Mouse (Mus musculus): ENCODE measurements at regions not wholly inside any gene's neighbourhood (a gene's known extent, or its start where the extent isn't known, plus 50 kb on each side); places are given as distances from the start of the nearest gene placed in this dataset.

DNA sequence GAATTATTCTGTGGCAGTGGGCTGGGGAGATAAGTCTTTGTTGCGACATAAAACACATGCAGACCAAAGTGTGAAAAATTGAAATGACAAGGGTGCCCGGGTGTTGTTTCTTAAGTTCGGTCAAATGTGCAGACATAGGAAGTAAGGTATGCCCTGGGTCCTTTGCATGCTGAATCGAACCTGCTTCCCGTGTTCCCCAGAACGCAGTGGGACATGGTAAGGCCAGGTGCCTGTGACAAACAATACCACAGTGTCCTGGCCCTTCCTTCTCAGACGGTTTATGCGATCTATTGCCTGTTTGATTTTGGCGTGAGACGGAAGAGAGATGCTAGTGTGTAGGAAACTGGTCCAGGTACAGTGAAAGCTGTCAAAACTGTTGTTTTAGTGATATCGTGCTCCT lies 1022.1 kb downstream of the Adgrl2 start:
- DNase-seq (ENCODE audit: low spot score): no peak

DNA sequence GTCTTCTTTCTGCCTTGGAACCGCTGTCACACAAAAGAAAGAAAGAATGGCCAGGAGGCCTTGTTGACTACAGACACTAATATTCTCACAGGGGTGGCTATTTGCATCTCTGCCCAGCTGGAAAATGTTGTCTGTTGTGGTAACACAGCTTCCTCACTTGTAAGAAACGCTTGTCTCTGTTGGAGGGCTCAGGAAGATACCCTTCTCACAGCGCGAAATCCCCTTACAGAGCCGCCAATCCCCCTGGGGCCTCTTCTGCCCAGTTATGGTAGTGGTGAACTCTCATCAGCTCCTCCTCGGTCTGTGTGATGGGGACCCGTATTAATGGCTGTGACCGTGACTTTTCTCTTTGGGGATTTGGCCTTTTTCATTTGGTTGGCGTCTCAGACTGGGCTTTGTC lies 1022.5 kb downstream of the Adgrl2 start:
- no peak for DNase-seq (ENCODE audit: low spot score)

DNA sequence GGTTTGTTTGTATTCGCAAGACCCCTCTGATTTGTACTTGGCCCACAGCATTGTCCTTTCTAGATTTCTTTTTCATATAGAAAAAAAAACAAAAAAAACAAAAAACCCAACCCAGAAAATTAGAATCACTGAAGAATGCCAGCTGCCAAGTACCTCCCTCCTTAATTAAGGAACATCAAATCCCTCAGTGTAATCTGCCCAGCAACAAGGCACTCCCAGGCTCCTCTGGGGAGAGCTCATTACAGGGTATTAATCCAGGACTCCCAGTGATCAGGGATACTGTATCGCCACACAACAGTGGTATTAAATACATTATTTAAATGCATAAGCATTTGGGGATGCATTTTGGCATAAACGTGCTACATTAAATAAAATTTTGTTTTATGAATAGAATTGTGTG lies 1023.1 kb downstream of the Adgrl2 start:
- DNase-seq (ENCODE audit: low spot score): no peak

DNA sequence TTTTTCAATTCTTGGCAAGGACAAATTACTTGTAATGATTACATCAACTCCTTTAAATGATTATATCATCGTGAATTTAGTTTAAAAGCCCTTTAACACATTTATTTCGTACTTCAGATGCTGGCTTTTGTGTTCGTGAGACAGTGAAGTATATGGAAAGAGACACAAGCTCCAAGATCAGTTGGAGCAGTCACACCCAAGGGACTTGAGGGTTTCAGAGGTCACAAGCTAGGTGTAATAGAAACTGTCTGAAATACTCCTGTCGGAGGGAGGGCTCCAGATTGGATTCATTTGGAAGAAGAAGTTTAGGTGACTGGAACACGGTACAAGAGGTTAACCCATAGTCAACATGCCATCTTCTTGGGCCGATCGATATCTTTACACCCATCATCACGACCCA lies 1023.5 kb downstream of the Adgrl2 start:
- no peak for DNase-seq (ENCODE audit: low spot score)

DNA sequence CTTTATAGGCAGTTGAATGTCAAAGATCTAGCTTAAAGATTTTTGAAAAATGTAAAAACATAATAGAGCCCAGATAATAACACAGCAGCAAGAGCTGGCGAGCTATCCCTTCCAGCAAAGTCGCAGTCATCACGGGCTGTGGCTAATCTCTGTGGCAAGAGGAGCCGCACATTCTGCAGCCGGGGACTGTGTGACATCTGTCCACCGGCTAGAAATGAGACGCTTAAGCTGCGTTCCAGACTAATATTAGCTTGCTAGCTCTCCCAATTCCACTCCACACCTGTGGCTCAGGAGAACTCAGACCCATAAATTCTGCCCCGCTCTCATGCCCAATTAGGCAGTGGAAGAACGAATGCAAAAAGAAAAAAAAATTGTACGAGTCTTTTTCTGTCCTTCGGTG lies 1024.0 kb downstream of the Adgrl2 start:
- DNase-seq (ENCODE audit: low spot score): no peak

DNA sequence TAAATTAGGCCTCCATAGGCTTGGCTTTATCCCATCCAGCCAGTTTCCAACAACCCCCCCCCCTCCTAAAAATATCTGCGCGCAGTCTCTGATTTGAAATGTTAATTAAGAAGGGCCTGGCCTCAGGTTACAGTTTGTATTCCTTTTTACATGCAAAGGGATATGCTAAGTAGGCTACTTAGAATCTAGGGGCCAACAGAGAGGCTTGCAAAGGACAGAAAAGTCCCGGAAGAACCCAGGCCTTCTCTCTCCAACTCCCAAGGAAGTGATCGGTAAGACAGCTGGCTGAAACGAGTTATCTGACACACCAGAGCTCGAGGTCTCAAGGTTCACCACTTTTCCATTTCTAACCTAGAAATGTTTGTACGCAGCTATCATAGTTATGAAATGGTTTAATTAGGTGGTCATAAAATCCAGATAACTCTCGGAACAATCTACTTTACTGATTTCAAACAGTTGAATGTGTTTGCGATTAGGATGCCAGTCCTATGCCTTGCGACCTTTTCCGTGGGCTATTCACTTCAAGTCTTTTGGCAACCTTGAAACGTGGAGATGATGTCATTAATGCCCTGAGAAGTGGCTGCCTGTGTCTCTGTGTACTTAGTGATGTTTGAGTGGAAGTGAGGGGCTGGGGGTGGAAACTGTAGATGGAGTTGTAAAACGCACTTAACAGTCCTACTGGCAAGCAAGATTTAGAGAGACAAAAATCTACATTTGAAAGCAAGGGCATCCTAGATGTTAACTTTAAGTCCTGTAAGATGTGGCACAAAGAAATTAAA lies 1026.5 kb downstream of the Adgrl2 start:
- DNase-seq (ENCODE audit: low spot score): no peak

DNA sequence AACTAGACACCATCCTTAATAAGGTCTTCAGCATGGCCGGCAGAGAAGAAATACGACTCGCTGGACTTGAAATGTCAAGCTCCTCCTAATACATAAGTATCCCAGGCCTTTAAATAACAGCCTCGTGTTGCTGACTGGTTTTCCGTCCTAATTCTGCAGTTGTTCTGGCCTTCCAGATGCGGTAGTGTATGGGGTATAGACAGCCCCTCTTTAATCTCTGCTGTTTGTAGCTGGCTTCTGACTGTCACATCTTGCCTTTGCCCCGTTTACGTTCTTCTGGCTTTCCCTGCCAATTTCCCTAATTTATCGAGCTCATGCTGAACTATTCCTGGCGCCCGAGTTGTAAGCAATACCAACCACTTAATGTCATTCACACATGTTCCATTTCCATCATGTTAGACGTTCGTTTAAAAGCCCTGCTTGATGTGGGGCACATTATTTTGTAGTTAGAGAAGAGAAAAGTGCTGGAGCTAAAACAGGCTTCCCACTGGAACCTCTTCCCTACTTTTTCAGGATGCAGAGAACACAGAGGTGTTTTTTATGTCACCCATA lies 1042.2 kb downstream of the Adgrl2 start:
- no peak for DNase-seq (ENCODE audit: low spot score)

DNA sequence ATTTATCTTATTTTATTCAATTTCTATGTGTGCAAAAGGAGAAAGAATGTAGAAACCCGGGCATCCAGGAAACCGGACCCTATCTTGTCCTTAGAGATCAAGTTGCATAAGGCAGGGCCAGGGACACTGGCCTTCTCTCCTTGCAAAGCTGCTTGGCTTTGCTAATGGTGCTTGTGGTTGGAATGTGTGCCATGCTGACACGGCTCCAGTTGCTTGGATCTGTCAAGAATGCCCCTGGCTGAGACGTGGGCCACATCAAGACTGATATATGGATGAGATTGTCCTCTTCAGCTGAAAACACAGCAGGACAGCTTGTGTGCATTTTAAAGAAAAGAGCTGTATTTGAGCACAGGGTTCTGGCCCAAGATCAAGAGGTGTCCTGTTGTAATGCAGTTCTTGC lies 1047.0 kb downstream of the Adgrl2 start:
- no peak for DNase-seq (ENCODE audit: low spot score)

DNA sequence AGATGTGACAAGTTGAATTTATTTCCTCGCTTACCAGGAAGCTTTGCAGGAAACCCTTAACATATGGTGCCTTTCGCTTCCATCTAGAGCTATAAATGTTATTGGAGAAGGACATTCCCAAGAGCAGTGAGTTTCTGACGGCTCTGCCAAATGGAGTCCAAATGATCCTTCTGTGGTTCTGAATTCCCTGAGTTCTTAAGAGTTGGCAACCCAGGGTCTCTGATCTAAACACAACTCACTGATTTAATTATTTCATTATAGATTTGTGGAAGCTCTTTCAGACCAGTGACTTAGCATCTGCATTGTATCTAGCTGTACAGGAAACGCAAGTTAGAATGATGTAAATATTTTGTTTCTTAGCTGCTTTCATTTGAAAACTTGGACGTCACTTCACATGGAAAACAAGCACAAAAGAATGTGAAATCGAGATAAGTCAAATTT lies 1059.5 kb downstream of the Adgrl2 start:
- no peak for DNase-seq (ENCODE audit: low spot score)

DNA sequence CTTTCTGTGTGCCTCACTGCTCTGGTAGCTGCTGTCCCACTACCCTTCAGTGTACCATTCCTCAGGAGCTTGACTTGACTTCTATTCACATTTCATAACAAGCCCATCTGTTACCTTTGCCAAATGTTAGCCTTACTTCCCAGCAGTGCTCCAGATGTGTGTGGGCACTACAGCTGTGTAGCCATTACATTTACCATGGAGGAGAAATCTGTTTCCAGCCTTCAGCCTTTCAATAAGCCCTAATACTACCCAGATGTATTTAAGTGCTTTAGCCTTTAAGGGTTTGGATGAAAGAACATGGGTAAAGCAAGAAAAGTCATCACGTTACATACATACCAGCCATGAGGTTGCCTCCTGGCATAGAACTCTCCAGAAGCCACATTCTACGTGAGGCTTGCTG lies 1068.0 kb downstream of the Ttll7 start:
- no peak for DNase-seq (ENCODE audit: low spot score)

DNA sequence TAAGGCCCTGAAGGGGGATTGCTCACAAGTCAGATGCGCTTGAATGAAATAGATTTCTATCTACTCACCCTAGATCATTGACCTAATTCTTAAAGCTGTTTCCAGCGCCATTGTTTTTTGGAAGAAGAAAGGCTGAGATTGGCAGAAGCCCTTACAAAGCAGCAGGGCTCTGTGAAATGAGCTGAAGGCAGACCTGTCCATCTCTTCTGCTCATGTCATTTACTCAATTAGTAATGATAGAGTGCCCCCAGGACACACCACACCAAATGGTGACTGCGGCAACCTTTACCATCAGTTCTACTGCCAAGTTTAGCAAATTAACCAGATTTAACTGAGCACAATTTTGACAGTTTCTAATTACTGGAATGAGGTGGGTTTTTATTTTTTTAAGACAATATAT lies 1067.5 kb downstream of the Ttll7 start:
- no peak for DNase-seq (ENCODE audit: low spot score)

DNA sequence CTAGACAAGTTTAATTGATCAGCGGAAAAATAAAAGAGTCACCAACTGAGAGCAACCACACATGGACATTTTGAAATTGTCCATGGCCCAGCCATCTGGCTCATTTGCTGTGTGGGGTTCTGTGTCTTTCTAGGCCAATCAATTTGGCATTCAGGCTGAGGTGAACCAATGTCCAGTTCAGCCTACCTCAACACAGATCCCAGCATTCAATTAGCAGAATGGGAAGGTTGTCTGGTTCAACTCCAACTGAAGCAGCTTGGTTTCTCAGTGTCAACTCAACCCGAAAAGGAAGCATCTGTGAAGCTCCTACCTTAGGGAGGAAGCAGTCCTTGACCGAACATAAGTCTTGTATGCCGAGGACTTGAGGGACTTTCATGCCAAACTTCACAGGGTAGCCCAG lies 1067.0 kb downstream of the Ttll7 start:
- no peak for DNase-seq (ENCODE audit: low spot score)

DNA sequence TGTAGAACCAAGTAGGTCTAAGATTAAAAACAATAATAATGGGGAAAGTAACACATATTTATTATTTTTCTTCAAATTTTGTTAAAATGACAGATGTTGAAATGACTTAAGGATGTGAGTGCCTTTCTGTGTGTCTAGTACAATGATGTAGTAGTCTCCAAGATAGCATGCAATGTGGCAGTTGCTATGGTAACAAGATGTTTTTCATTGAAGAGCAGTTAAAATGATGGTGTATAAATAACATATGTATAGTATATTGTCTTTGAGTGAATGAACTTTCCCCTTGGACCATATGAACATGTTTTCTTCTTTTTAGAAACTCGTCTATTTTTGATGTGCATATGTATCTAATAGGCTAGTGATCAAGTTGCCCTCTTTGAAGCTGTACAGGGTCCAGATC lies 1044.6 kb downstream of the Ttll7 start:
- no peak for DNase-seq (ENCODE audit: low spot score)

DNA sequence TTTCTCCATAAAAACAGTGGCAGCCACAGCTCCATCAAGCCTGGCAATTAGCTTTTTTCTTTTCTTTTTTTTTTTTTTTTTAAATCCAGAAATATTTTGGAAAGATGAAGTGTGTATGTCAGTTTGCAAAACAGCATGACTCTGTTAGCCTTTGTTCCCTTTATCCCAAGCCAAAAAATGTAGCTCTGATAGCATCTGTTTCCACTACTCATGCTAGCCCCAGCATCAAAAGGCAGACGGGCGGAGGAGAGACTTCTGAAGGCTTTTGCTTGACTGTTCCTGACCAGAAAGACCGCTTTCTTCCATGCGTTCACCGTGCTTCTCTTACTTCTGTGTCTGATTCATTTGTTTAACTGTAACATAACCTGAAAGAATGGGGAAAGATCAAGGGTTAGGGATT lies 1039.5 kb downstream of the Ttll7 start:
- no peak for DNase-seq (ENCODE audit: low spot score)

DNA sequence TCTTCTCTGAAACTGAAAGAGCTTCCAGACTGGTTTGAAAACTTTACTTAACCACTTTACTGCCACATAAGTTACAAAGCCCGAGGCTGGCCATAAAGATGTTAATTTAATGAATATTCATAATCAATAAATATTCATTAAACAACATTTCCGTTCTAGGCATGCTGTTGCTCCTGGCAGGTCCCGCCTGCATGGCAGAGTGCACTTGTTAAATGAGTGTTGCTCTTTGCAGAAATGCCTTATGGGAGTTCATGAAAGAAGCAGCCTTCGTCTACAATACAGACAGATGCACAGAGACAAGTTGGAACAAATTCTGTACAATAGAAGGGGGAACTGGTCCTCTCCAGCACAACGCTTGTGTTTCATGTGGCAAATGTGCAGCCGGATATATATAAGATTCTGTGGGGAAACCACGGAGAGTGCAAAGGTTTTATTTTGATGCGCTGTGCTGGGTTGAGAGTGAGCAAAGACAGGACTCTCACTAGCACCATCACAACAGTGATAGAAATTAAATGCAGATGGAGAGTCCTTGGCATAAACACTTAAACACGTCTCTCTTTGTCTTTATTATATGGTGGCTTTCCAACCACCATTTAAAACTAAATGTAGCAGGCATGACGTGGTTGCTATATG lies 1034.2 kb downstream of the Ttll7 start:
- DNase-seq (ENCODE audit: low spot score): no peak

DNA sequence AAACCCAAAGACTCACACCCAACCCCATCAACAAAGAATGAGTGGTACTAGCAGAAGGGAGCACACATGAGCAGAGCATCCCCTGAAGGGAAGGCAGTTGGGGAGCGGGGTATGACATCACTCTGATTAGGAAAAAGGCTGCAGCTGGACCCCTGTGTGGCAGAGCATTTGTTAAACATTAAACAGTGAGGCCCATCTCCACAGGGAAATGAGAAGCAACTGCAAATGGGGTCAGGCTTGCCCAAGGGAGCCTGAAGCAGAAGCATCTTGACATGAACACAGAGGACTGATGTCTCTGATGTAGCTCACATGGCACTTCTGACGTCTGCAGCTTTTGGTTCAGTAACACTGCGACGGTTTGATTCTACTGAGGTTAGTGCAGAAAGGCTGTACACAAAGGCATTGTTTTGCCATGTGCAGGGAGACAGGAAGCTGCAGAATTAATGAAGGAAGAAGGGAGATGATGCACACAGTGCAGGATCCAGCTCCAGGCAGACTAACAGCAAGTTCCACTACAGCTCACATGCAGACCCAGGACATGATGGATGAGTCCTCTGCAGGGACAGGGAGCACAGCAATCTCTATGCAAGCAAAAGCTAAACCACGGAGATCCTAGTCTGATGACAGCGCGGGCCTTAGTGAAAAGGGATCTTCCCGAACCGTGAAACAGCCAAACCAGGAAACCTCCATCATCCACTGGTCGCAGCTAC lies 1030.9 kb downstream of the Ttll7 start:
- DNase-seq (ENCODE audit: low spot score): no peak

DNA sequence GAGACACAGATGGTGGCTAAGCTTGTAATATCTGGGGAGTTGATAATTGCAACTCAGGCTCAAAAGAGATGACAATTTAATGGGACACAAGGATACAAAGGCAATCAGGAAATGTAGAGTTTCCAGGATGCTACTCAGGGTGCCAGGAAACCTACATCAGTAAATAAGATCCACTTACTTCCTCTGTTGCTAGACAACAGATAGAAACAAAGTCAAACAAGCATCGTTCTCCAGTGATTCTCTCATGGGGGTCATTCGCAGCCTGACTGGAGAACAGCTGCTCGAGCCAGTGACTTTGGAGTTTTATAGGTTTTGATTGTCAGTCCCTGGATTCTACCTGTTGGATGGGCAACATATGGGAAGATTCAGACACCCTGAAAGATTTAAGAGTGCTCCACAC lies 1026.5 kb downstream of the Ttll7 start:
- DNase-seq (ENCODE audit: low spot score): peak; percentile 32

DNA sequence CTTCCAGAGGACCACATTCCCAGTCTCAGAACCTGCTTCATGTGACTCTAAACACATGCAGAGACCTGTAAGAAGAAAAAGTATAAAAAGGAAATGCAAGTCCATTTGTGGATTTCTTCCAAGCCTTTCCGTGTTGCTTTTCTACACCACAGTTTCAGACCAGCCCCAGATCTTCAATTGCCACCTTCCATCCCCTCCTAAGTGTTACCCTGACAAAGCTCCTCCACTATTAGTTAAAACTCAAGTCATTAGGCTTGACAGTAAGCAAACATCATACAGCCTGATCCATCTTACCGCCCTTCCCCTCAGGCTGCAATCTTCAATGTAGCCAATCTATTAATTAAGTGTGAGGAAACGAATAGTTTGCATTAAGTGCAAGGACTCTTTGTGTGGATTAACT lies 1016.1 kb downstream of the Ttll7 start:
- no peak for DNase-seq (ENCODE audit: low spot score)

DNA sequence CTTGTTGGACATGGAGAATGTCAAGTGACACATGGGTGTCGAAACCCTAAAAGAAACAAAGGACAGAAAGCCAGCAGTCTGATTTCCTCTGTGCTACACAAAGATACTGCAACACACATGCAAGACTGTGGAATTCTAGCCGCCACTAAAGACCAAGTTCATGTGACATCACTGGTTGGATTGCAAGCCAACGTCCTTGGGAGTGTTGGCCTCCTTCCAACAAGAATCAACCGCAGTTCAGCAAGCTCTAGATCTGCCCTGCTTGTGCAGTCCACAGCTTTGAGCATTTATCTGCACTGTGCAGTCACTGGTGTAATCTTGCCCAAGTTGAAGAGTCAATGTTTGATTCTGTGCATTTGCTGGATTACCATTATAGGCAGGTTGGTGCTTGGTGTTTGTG lies 1001.2 kb downstream of the Ttll7 start:
- DNase-seq (ENCODE audit: low spot score): no peak

DNA sequence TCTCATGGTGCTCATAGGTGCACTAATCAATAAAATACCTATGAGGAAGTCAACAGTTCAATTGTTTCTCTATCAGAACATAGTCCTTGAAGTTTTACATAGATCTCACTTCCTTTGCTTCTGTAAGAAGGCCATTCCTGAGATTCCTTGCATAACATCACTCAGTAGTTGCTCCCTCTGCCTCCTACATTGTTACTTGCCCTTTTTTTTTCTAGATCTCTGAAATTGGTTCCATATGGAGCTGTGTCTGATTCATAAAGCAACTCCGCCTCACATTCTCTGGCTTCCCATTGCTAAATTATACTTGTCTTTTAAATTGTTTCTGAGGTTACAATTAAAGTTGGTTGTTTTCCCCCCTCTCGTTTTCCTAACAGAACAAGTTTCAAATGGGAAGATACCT lies 1000.7 kb downstream of the Ttll7 start:
- no peak for DNase-seq (ENCODE audit: low spot score)

DNA sequence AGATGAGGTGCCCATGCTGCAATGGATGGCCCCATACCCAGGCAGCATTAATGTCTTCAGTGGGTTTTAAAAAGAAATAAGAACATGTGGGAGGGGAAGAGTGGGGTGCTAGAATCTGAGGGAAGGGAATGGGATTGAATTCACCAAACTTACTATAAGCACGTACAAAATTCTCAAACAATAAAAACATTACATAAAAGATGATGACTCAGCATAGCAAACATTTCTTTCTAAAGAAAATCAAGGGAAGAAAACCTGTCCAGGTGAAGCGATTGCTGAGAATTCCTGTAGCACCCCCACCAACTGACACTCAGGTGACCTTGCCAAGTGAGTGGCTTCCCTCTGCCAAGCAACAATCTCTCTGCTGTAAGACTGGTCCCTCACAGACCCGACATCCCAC lies 989.2 kb downstream of the Ttll7 start:
- no peak for DNase-seq (ENCODE audit: low spot score)

DNA sequence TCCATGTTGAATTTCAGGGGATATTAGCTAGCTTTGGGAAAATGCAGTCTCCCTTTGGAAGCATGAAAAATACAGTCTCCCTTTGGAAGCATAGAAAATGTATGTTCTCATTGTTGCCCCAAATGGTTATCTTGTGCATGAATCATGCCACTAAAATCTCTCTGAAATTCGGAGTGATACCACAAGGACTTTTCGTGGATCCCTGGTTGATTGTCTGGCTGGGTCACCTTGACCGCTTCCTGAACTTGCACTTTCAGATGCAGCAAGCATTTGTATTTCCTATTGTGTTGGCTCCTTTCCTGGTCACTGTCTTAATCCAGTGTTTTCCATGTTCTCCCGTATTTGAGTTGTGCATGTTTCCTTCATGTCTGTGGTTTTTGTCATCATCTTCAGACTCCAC lies 986.6 kb downstream of the Ttll7 start:
- no peak for DNase-seq (ENCODE audit: low spot score)

DNA sequence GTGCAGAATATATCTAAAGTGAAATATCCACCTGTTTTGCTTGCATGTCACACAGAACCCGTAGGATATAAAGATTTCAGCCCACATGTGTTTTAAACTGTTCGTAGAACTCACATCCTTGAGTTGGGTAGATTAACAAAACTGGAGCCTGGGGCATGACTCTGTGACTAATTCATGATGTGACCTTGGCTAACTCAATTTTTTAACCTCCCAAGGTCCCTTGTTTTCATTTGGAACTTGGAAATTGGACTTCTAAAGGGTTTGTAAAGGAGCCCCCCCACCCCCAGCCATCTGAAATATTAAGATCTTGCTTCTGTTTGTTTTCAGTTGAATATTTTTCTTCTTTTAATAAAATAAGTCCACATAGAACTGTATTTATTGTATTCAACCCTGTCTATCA lies 983.5 kb downstream of the Ttll7 start:
- DNase-seq (ENCODE audit: low spot score): no peak
